Comparison of ENCODE assay signal across 8 mouse cellular contexts in the genomic region with DNA sequence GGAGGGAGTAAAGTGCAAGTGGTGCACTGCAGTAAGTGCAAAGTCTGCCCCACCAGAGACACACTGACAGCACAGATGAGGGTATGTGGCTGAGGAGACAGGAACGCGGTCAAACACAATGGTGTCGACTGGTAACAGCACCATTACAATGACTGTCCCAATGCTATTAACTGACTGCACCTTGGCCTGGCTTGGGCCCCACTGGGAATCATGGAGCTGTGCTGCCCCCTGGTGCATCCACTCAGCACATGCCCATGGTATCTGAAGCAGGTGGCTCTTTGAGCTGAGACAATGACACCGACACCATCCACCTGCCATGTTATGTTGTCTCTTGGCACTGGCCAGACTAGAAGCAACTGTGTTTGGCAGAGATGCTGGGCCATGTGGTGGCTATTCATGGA. TPM values are rescaled to one million over a fixed set of nuclear protein-coding genes. Genes with fewer than 3 reads are reported as not detected.
A peak's percentile ranks its signal among the peaks of the same experiment; 100 is the strongest.
DNase-seq lines count a peak whose midpoint lies in the region; ATAC-seq and TF ChIP-seq lines count a peak whose summit lies in the region.

No protein-coding gene starts in this region.

- peaks cover 0 to 7% of the 10 kb centered on the region in 2 experiments; a peak in 2 of 4 replicates for H3K4me1 ChIP-seq in MEL (ENCODE audit: control insufficient read depth in 1 of 2, insufficient read depth in 2 of 2, low read length in 2 of 2)
- no peaks in the 10 kb centered on the region for H3K4me1 ChIP-seq in forebrain, embryonic 15.5 days
- H3K4me1 ChIP-seq in lung, embryonic 15.5 days: peaks cover 2% of the 10 kb centered on the region; the same call in 1 of the 2 replicates
- H3K4me1 ChIP-seq in olfactory bulb, adult 2 months (ENCODE audit: control insufficient read depth, insufficient read depth, low read length): no peaks in the 10 kb centered on the region

- no peaks in the 10 kb centered on the region for H3K79me2 ChIP-seq in MEL (ENCODE audit: control insufficient read depth, insufficient read depth, low read length, poor library complexity)

- no peak overlapping the region for H3K4me3 ChIP-seq in MEL (ENCODE audit: control insufficient read depth in 1 of 2, insufficient read depth in 1 of 2, low read depth in 2 of 2, low read length in 2 of 2)
- H3K4me3 ChIP-seq in forebrain, embryonic 15.5 days: no peak overlapping the region
- no peak overlapping the region for H3K4me3 ChIP-seq in lung, embryonic 15.5 days
- no peak overlapping the region for H3K4me3 ChIP-seq in olfactory bulb, adult 2 months (ENCODE audit: insufficient read depth, low read depth, low read length)

- TF ChIP-seq CTCF in MEL (IDR thresholded peaks at IDR 0.05 in 2 of 3, conservative IDR thresholded peaks at IDR 0.05 in 1 of 3; ENCODE audit: control insufficient read depth in 1 of 3, insufficient read depth in 1 of 3, low read depth in 2 of 3, low read length in 3 of 3, poor library complexity in 1 of 3, severe bottlenecking in 1 of 3): peak; percentile 59 to 84 (median 82)
- peak; percentile 52; the same call in 1 of the 2 replicates for TF ChIP-seq CTCF in olfactory bulb, adult 2 months (IDR thresholded peaks at IDR 0.05; ENCODE audit: insufficient read depth, low read depth, low read length)

- peak; percentile 67 for DNase-seq in MEL (ENCODE audit: low read depth, low spot score)
- DNase-seq in cerebellum, adult 11-12 months: peak; percentile 97
- peak; percentile 70 to 72 for DNase-seq in heart, postnatal 36 days
- peak; percentile 75 to 86 for DNase-seq in layer of hippocampus, adult 18-20 months (ENCODE audit: low spot score in 2 of 2)
- DNase-seq in thymus, postnatal 4 days: peak; percentile 74

- no peak overlapping the region for H3K4me2 ChIP-seq in forebrain, embryonic 15.5 days (replicated peaks)
- no peak overlapping the region for H3K4me2 ChIP-seq in lung, embryonic 15.5 days

- H3K27ac ChIP-seq in MEL (ENCODE audit: control insufficient read depth, low read depth, low read length): no peak overlapping the region
- peak overlapping the region; percentile 57; the same call in 1 of the 2 replicates for H3K27ac ChIP-seq in forebrain, embryonic 15.5 days (replicated peaks)
- H3K27ac ChIP-seq in lung, embryonic 15.5 days: no peak overlapping the region
- H3K27ac ChIP-seq in olfactory bulb, adult 2 months (ENCODE audit: insufficient read depth, low read depth, low read length): no peak overlapping the region

- intact Hi-C loops in heart, postnatal 36 days (cut with DNase I): loop anchor here (5.0 to 10.0 kb wide), 3 partner anchors 204 to 552 kb away; no protein-coding TSS in a partner anchor

- peaks cover 0 to 4% of the 10 kb centered on the region in 2 experiments for H3K36me3 ChIP-seq in MEL (ENCODE audit: control insufficient read depth in 1 of 2, insufficient read depth in 2 of 2, low read length in 2 of 2)
- H3K36me3 ChIP-seq in forebrain, embryonic 15.5 days: peaks cover 60% of the 10 kb centered on the region
- H3K36me3 ChIP-seq in lung, embryonic 15.5 days: peaks cover 64% of the 10 kb centered on the region

- peak; percentile 88 for TF ChIP-seq RAD21 in MEL (IDR thresholded peaks at IDR 0.05; ENCODE audit: low read depth, low read length)

- no peak for TF ChIP-seq POLR2A in MEL (IDR thresholded peaks at IDR 0.05; ENCODE audit: control insufficient read depth in 1 of 2, insufficient read depth in 1 of 2, low read depth in 1 of 2, low read length in 2 of 2, poor library complexity in 1 of 2)
- no peak for TF ChIP-seq POLR2A in olfactory bulb, adult 2 months (IDR thresholded peaks at IDR 0.05; ENCODE audit: insufficient read depth, low read depth, low read length)

- H3K9ac ChIP-seq in MEL (ENCODE audit: control insufficient read depth, low read depth, low read length, poor library complexity, severe bottlenecking): no peak overlapping the region
- H3K9ac ChIP-seq in forebrain, embryonic 15.5 days (replicated peaks): no peak overlapping the region
- no peak overlapping the region for H3K9ac ChIP-seq in lung, embryonic 15.5 days

- no peaks in the 10 kb centered on the region for H3K9me3 ChIP-seq in MEL (replicated peaks; ENCODE audit: insufficient read depth, low read length)
- H3K9me3 ChIP-seq in forebrain, embryonic 15.5 days: no peaks in the 10 kb centered on the region
- H3K9me3 ChIP-seq in lung, embryonic 15.5 days: no peaks in the 10 kb centered on the region

- TF ChIP-seq EP300 in MEL (IDR thresholded peaks at IDR 0.05; ENCODE audit: low read depth in 1 of 2, low read length in 2 of 2): no peak

- ATAC-seq in forebrain, embryonic 15.5 days (replicated peaks): peak; percentile 90
- ATAC-seq in lung, embryonic 15.5 days (ENCODE audit: borderline replicate concordance, extremely low read depth, low FRiP score, low TSS enrichment): peak; percentile 49; the same call in 1 of the 2 replicates

- no peaks in the 10 kb centered on the region for H3K27me3 ChIP-seq in MEL (ENCODE audit: control insufficient read depth in 1 of 2, insufficient read depth in 2 of 2, low read length in 2 of 2)
- H3K27me3 ChIP-seq in forebrain, embryonic 15.5 days: no peaks in the 10 kb centered on the region
- no peaks in the 10 kb centered on the region for H3K27me3 ChIP-seq in lung, embryonic 15.5 days

- WGBS in forebrain, embryonic 15.5 days: 30% methylated on average over 4 of the region's 4 CpGs
- WGBS in lung, embryonic 15.5 days: 65% methylated on average over 4 of the region's 4 CpGs
- WGBS in olfactory bulb, adult 2 months: 27% methylated on average over 4 of the region's 4 CpGs

TF ChIP-seq in MEL, 35 proteins besides CTCF, POLR2A, EP300 and RAD21:
- TF ChIP-seq ZNF384 (IDR thresholded peaks at IDR 0.05; ENCODE audit: low read depth, low read length) (no peak), CHD2 (IDR thresholded peaks at IDR 0.05; ENCODE audit: low read length) (no peak), TBP (IDR thresholded peaks at IDR 0.05; ENCODE audit: low read depth, low read length) (no peak), ELF1 (IDR thresholded peaks at IDR 0.05; ENCODE audit: low read depth, low read length) (no peak), MAX (IDR thresholded peaks at IDR 0.05; ENCODE audit: low read length) (peak; percentile 67; the same call in 1 of the 2 replicates), NRF1 (IDR thresholded peaks at IDR 0.05; ENCODE audit: insufficient read depth, low read depth, low read length, poor library complexity, severe bottlenecking) (no peak), MEF2A (IDR thresholded peaks at IDR 0.05; ENCODE audit: extremely low read depth, insufficient replicate concordance, low read depth, low read length, poor library complexity, severe bottlenecking) (no peak), USF1 (IDR thresholded peaks at IDR 0.05; ENCODE audit: low read depth, low read length) (no peak), MYC (IDR thresholded peaks at IDR 0.05; ENCODE audit: low read depth, low read length) (no peak), CHD1 (IDR thresholded peaks at IDR 0.05; ENCODE audit: low read depth, low read length) (no peak), MAFK (IDR thresholded peaks at IDR 0.05; ENCODE audit: borderline replicate concordance, low read depth, low read length) (no peak), KAT2A (conservative IDR thresholded peaks at IDR 0.05; ENCODE audit: low read depth, low read length) (no peak), ZC3H11A (IDR thresholded peaks at IDR 0.05; ENCODE audit: low read depth, low read length) (peak; percentile 74), TAL1 (IDR thresholded peaks at IDR 0.05; ENCODE audit: low read length) (no peak), ZKSCAN1 (IDR thresholded peaks at IDR 0.05; ENCODE audit: low read depth, low read length) (no peak), GABPA (IDR thresholded peaks at IDR 0.05; ENCODE audit: low read depth, low read length) (no peak), ETS1 (IDR thresholded peaks at IDR 0.05; ENCODE audit: low read depth, low read length) (no peak), SMC3 (IDR thresholded peaks at IDR 0.05; ENCODE audit: low read depth, low read length) (peak; percentile 86), MAZ (IDR thresholded peaks at IDR 0.05; ENCODE audit: low read depth, low read length) (no peak), USF2 (IDR thresholded peaks at IDR 0.05; ENCODE audit: borderline replicate concordance in 1 of 2, insufficient read depth in 1 of 2, low read depth in 1 of 2, low read length in 2 of 2) (no peak), E2F4 (IDR thresholded peaks at IDR 0.05; ENCODE audit: borderline replicate concordance, low read depth, low read length) (no peak), POLR2AphosphoS5 (IDR thresholded peaks at IDR 0.05; ENCODE audit: borderline replicate concordance, low read depth, low read length) (peak; percentile 70; the same call in 1 of the 2 replicates), JUND (IDR thresholded peaks at IDR 0.05; ENCODE audit: low read depth, low read length) (no peak), POLR2AphosphoS2 (IDR thresholded peaks at IDR 0.05; ENCODE audit: low read length) (0 out of 2 replicates have a peak, but pooled peaks have one; percentile 41), TCF12 (IDR thresholded peaks at IDR 0.05; ENCODE audit: low read depth, low read length) (no peak), MYB (IDR thresholded peaks at IDR 0.05; ENCODE audit: low read depth, low read length) (no peak), BHLHE40 (IDR thresholded peaks at IDR 0.05; ENCODE audit: borderline replicate concordance, low read depth, low read length) (no peak), NELFE (IDR thresholded peaks at IDR 0.05; ENCODE audit: low read depth, low read length) (no peak), ZMIZ1 (IDR thresholded peaks at IDR 0.05; ENCODE audit: low read depth, low read length) (no peak), MXI1 (IDR thresholded peaks at IDR 0.05; ENCODE audit: low read depth, low read length) (no peak), RCOR1 (IDR thresholded peaks at IDR 0.05; ENCODE audit: low read depth, low read length) (no peak), GATA1 (IDR thresholded peaks at IDR 0.05; ENCODE audit: low read depth, low read length) (no peak), SIN3A (IDR thresholded peaks at IDR 0.05; ENCODE audit: low read length) (0 out of 2 replicates have a peak, but pooled peaks have one; percentile 19)

RNA-seq across cellular contexts. Expression of gene Hbp1, which starts 23.7 kb away (rescaled TPM):
- 4.3 and 7.2 TPM in 2 replicates for total RNA-seq in MEL (2012; rRNA removed)
- polyA plus RNA-seq in MEL (2012; ENCODE audit: insufficient read depth in 1 of 2, insufficient read length in 2 of 2, low read depth in 1 of 2, low replicate concordance in 2 of 2, missing spikeins in 1 of 2): 1 to 10 TPM in 1 of 2 experiments, not detected in 1; 8.8 TPM
- 85.6 and 87.7 TPM in 2 replicates for polyA plus RNA-seq in forebrain, embryonic 15.5 days (2015; fragmentation: Nextera tagmentation; extraction: Ambion mirVana)
- total RNA-seq in heart, postnatal 36 days (2021): 10 to 100 TPM; 82.7 to 98.0 TPM
- 10 to 100 TPM; 25.6 to 25.8 TPM for total RNA-seq in layer of hippocampus, adult 18-20 months (2021)
- polyA plus RNA-seq in lung, embryonic 15.5 days (2015; fragmentation: Nextera tagmentation; extraction: Ambion mirVana): 126 and 133 TPM in 2 replicates
- polyA plus RNA-seq in olfactory bulb, adult 2 months (2012; ENCODE audit: insufficient read depth, insufficient read length, low replicate concordance, missing spikeins): not detected in 2 replicates
